8 mouse cellular contexts compared by ENCODE assay signal in genomic region chr17:87330921-87331291, GRCm38 (mm10). TPM values are rescaled to one million over a fixed set of nuclear protein-coding genes. Genes with fewer than 3 reads are reported as not detected.
DNase-seq lines count a peak whose midpoint lies in the region; ATAC-seq and TF ChIP-seq lines count a peak whose summit lies in the region.

No protein-coding gene starts in this region.

- WGBS in embryonic facial prominence, embryonic 11.5 days: 2% methylated on average over 11 of the region's 11 CpGs
- 1% methylated on average over 11 of the region's 11 CpGs for WGBS in hindbrain, embryonic 16.5 days

- H3K27me3 ChIP-seq in testis, adult 2 months (ENCODE audit: control insufficient read depth, insufficient read depth, low read length): no peaks in the 10 kb centered on the region
- H3K27me3 ChIP-seq in embryonic facial prominence, embryonic 11.5 days (ENCODE audit: control insufficient read depth, insufficient read depth, low read length): peaks cover 2% of the 10 kb centered on the region; the same call in 1 of the 2 replicates
- H3K27me3 ChIP-seq in hindbrain, embryonic 16.5 days (replicated peaks; ENCODE audit: control insufficient read depth, insufficient read depth, low read length): no peaks in the 10 kb centered on the region

- peak overlapping the region; percentile 28 for H3K4me3 ChIP-seq in testis, adult 2 months (ENCODE audit: control insufficient read depth, low read depth, low read length)
- H3K4me3 ChIP-seq in embryonic facial prominence, embryonic 11.5 days (ENCODE audit: low read depth, low read length): no peak overlapping the region
- no peak overlapping the region for H3K4me3 ChIP-seq in hindbrain, embryonic 16.5 days (ENCODE audit: low read length)

- H3K36me3 ChIP-seq in testis, adult 2 months (ENCODE audit: control insufficient read depth, insufficient read depth, low read length): no peaks in the 10 kb centered on the region
- H3K36me3 ChIP-seq in embryonic facial prominence, embryonic 11.5 days (replicated peaks; ENCODE audit: control insufficient read depth, insufficient read depth, low read depth, low read length): no peaks in the 10 kb centered on the region
- H3K36me3 ChIP-seq in hindbrain, embryonic 16.5 days (ENCODE audit: control insufficient read depth, insufficient read depth, low read length): no peaks in the 10 kb centered on the region

- 0 out of 2 replicates have a peak overlapping the region, but pooled peaks have one; percentile 11 for H3K4me2 ChIP-seq in embryonic facial prominence, embryonic 11.5 days (ENCODE audit: low read depth, low read length)
- peak overlapping the region; percentile 36; the same call in 1 of the 2 replicates for H3K4me2 ChIP-seq in hindbrain, embryonic 16.5 days (ENCODE audit: low read length)

- no peaks in the 10 kb centered on the region; the same call in 1 of the 2 replicates for H3K9me3 ChIP-seq in embryonic facial prominence, embryonic 11.5 days (replicated peaks; ENCODE audit: control insufficient read depth, low read length)
- no peaks in the 10 kb centered on the region; the same call in 1 of the 2 replicates for H3K9me3 ChIP-seq in hindbrain, embryonic 16.5 days (ENCODE audit: control insufficient read depth, low read length)

- no peak overlapping the region; the same call in 1 of the 2 replicates for H3K27ac ChIP-seq in testis, adult 2 months (ENCODE audit: control insufficient read depth, insufficient read depth, low read depth, low read length)
- no peak overlapping the region for H3K27ac ChIP-seq in embryonic facial prominence, embryonic 11.5 days (replicated peaks; ENCODE audit: low read depth, low read length)
- peak overlapping the region; percentile 70 for H3K27ac ChIP-seq in hindbrain, embryonic 16.5 days (ENCODE audit: low read depth, low read length)

- no peak for TF ChIP-seq CTCF in testis, adult 2 months (IDR thresholded peaks at IDR 0.05; ENCODE audit: control insufficient read depth, insufficient read depth, insufficient replicate concordance, low read depth, low read length)

- peaks cover 25% of the 10 kb centered on the region for H3K4me1 ChIP-seq in testis, adult 2 months (ENCODE audit: control insufficient read depth, insufficient read depth, low read length)
- H3K4me1 ChIP-seq in embryonic facial prominence, embryonic 11.5 days (ENCODE audit: control insufficient read depth, insufficient read depth, low read length): peaks cover 5% of the 10 kb centered on the region
- H3K4me1 ChIP-seq in hindbrain, embryonic 16.5 days (ENCODE audit: control insufficient read depth, insufficient read depth, low read depth, low read length): peaks cover 49% of the 10 kb centered on the region

- H3K9ac ChIP-seq in embryonic facial prominence, embryonic 11.5 days (replicated peaks; ENCODE audit: low read length): peak overlapping the region; percentile 10
- peak overlapping the region; percentile 46 for H3K9ac ChIP-seq in hindbrain, embryonic 16.5 days (ENCODE audit: low read depth, low read length)

- no peak for DNase-seq in testis, postnatal 14 days (ENCODE audit: low spot score)
- peak; percentile 57 for DNase-seq in embryonic facial prominence, embryonic 11.5 days (ENCODE audit: low spot score)
- DNase-seq in lung, postnatal 36 days: peak; percentile 52
- no peak for DNase-seq in B cell, adult 2 months
- no peak for DNase-seq in adrenal gland, postnatal 4 days (ENCODE audit: low spot score in 2 of 2)
- no peak for DNase-seq in left cerebral cortex, adult 18-20 months (ENCODE audit: low spot score in 2 of 2)

- TF ChIP-seq POLR2A in testis, adult 2 months (IDR thresholded peaks at IDR 0.05; ENCODE audit: control insufficient read depth, low read depth, low read length): no peak

- ATAC-seq in embryonic facial prominence, embryonic 11.5 days (replicated peaks; ENCODE audit: insufficient number of reproducible peaks, low FRiP score, low TSS enrichment, low read depth): peak; percentile 49; the same call in 1 of the 2 replicates
- peak; percentile 55 for ATAC-seq in hindbrain, embryonic 16.5 days

RNA-seq across cellular contexts. Expression of gene Ttc7, which starts 48.2 kb away (rescaled TPM):
- polyA plus RNA-seq in testis, adult 2 months (2012; rRNA removed): 71.5 and 89.3 TPM in 2 replicates
- polyA plus RNA-seq in embryonic facial prominence, embryonic 11.5 days (2014; fragmentation: Nextera tagmentation; extraction: Ambion mirVana): 2.3 and 3.3 TPM in 2 replicates
- 6.1 and 6.6 TPM in 2 replicates for polyA plus RNA-seq in hindbrain, embryonic 16.5 days (2015; fragmentation: Nextera tagmentation; extraction: Ambion mirVana)
- 10 to 100 TPM; 13.0 to 15.9 TPM for total RNA-seq in adrenal gland, postnatal 4 days (2021)
- total RNA-seq in left cerebral cortex, adult 18-20 months (2021): 10 to 100 TPM; 10.0 to 11.9 TPM

Comparison
In these comparisons a context has a peak if more than half of its experiments do, and no peak if none do; other contexts are left out.
1. DNase-seq: peak in embryonic facial prominence, embryonic 11.5 days (single experiment) and lung, postnatal 36 days (single experiment); none in testis, postnatal 14 days (single experiment), B cell, adult 2 months (0 of 2), adrenal gland, postnatal 4 days (0 of 2) and left cerebral cortex, adult 18-20 months (0 of 2).